Mouse (Mus musculus) CD4-positive, CD25-positive, alpha-beta regulatory T cell, adult 9 weeks (primary cell): Measurements from ENCODE around the gene Fcrl1. TPM values are rescaled to one million over a fixed set of nuclear protein-coding genes. Genes with fewer than 3 reads are reported as not detected.

ENCODE experiments used
- polyA plus RNA-seq: library from polyadenylated mRNA; unstranded; fragments of 100-300 nt; shearing (Covaris generic); gene quantifications from one replicate; pipeline ENCODE4 v1.2.1, GENCODE M21; 2017

Fcrl1 gene
- polyA plus RNA-seq: 17.7 TPM

DNA sequence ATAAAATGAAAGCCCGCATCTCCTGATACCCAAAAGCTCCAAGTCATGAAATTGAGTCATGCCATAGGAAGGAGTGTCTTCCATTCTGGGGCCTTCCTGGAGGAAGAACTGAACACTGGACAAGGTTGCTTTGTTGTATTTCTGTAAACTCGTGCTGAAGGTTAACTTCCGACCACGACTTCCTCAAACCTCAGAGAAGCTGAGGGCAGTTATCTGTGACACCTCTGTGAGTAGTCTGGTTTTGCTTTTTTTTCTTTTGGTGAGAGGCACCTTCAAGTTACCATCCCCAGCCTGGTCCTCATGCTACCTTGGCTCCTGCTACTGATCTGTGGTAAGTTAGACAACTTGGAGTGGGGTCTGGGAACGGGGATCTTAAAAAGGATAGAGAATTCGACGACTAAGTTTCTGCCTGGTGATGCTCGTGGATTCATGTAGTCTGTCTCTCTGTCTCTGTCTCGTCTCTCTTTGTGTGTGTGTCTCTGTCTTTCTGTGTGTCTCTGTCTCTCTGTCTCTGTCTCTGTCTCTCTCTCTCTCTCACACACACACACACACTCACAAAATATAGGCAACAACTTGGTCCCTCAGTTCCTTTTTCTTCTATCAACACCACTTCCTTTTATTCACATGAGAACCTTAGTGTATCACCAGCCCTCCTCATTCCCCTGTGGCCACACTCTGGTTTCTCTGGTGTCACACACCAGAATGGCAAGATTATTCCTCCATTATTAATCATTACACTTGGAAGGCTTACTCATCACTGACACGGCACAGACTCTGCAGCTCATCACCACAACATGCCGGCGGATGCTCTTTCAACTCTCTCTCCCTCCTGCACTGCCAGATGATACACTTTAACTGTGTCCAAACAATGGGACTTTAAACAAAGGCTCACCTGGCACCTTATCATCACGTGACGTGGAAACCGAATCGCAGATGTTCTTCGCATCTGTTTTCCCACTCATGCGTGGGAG, at the start of gene Fcrl1:
Fcrl1 (plus strand) TSS at position 193 of the 971 bp plus-strand sequence.

GRCm38 (mm10) chr3:87357581-87357980, 18.6 kb upstream of the Fcrl1 start, which contains the start of gene Cd5l:
Gene Cd5l, plus strand, starts transcription at chr3:87357881.

DNA sequence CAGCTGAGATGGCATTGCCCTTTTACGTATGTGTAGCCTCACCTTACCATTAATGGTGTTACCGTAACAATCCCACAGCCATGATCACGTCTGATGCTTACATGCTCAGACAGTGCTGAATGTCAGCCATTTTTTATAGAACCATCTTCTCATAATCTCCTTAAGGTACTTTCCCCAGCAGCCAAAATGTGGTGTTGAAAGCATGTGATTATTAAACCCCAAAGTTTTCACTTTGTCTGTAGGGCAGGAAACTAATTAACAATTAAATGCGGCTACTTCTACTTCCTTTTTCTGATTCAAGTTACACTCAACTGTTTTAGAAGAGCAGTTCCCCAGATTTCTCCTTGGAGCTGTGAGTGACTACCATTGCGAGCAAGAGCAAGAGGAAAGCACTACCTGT, 59.3 kb downstream of the Fcrl1 start, which contains the start of gene Fcrl5:
Fcrl5 (plus strand) TSS at position 295 of the 400 bp plus-strand sequence.

Other genes with a start within 250 kb of the Fcrl1 start
- gene Kirrel, start 201.6 kb upstream of the Fcrl1 start, polyA plus RNA-seq: not detected
- not detected for gene Fcrls, start 112.6 kb upstream of the Fcrl1 start, polyA plus RNA-seq
- 1.2 TPM for gene Cd5l, start 18.5 kb upstream of the Fcrl1 start, polyA plus RNA-seq
- 0.71 TPM for gene Fcrl5, start 59.4 kb downstream of the Fcrl1 start, polyA plus RNA-seq
- gene Etv3, start 149.0 kb downstream of the Fcrl1 start, polyA plus RNA-seq: 48.1 TPM
- 6.0 TPM for gene Arhgef11, start 241.2 kb downstream of the Fcrl1 start, polyA plus RNA-seq